Mouse (Mus musculus) cerebellum, adult 2 months (tissue): ENCODE data around the gene Sds. TPM values are rescaled to one million over a fixed set of nuclear protein-coding genes. Genes with fewer than 3 reads are reported as not detected.

Experiments used
- DNase-seq, 2 experiments: peaks; one replicate each; pipeline ENCODE4 v3.0.0; 2021
- H3K27ac ChIP-seq: fragments of 200-500 bp; 2 replicates; pipeline ENCODE4 v1.5.1; 2012; ENCODE audit warnings: low read length, control low read depth, inconsistent platforms; ENCODE audit not compliant: insufficient read depth
- H3K27me3 ChIP-seq: fragments of 200-500 bp; 2 replicates; pipeline ENCODE4 v1.6.1; 2012; ENCODE audit warnings: inconsistent platforms, mild to moderate bottlenecking, low read length, moderate library complexity; ENCODE audit not compliant: control insufficient read depth, insufficient read depth
- H3K4me1 ChIP-seq: fragments of 200-500 bp; 2 replicates; pipeline ENCODE4 v1.6.1; 2011; ENCODE audit warnings: low read length; ENCODE audit not compliant: control insufficient read depth, insufficient read depth
- H3K4me3 ChIP-seq: fragments of 200-500 bp; replicated peaks from 2 replicates; pipeline ENCODE3; 2011; ENCODE audit warnings: mild to moderate bottlenecking, low read depth, low read length, control low read depth; ENCODE audit not compliant: insufficient read depth
- CTCF ChIP-seq: fragments of 200-500 bp; IDR thresholded peaks from 2 replicates; pipeline ENCODE4 v1.5.1; 2011; ENCODE audit warnings: low read depth, mild to moderate bottlenecking, control low read depth, low read length, moderate library complexity, borderline replicate concordance; ENCODE audit not compliant: insufficient read depth
- POLR2A ChIP-seq: fragments of 200-500 bp; IDR thresholded peaks from 2 replicates; pipeline ENCODE4 v1.6.1; 2011; ENCODE audit warnings: low read length, control low read depth, borderline replicate concordance; ENCODE audit not compliant: insufficient read depth
- WGBS: fragments of 180-500 bp; shearing (Covaris S2); methylation state at CpG from one replicate; pipeline ENCODE4 v1.1.7; 2018; 5-methylcytosine and 5-hydroxymethylcytosine counted together
- polyA plus RNA-seq: library from polyadenylated mRNA; depleted of rRNA; stranded (reverse); fragments of >200 nt; gene quantifications from 2 replicates; pipeline ENCODE4 v1.2.3, GENCODE M21; 2012

Gene Sds
- polyA plus RNA-seq, 1 experiment, result 0.36 TPM

GRCm38 (mm10) chr5:120437539-120437938, 38.8 kb upstream of the Sds start:
- Histone ChIP-seq H3K4me1 (no peaks in the 10 kb centered on the region; the same call in 1 of the 2 replicates), H3K27ac (no peak overlapping the region), H3K4me3 (no peak overlapping the region), H3K27me3 (peaks cover 6% of the 10 kb centered on the region; the same call in 1 of the 2 replicates)
- TF ChIP-seq CTCF (no peak), POLR2A (no peak)
- no peak for DNase-seq
- 4% methylated on average over 17 of the region's 17 CpGs for WGBS

- WGBS, result 2% methylated on average over 33 of the region's 33 CpGs
- DNase-seq, result peak in 1 of 2 experiments; percentile 32
- TF ChIP-seq POLR2A, result no peak
- TF ChIP-seq CTCF, result no peak
- Histone ChIP-seq H3K27ac (no peak overlapping the region), H3K4me3 (no peak overlapping the region), H3K4me1 (no peaks in the 10 kb centered on the region; the same call in 1 of the 2 replicates), H3K27me3 (peaks cover 6% of the 10 kb centered on the region; the same call in 1 of the 2 replicates)
These were observed 38.3 kb upstream of the Sds start for GRCm38 (mm10) chr5:120437986-120438385.

GRCm38 (mm10) chr5:120438469-120438868, 37.9 kb upstream of the Sds start:
- Histone ChIP-seq H3K27ac (no peak overlapping the region), H3K4me1 (no peaks in the 10 kb centered on the region; the same call in 1 of the 2 replicates), H3K27me3 (peaks cover 6% of the 10 kb centered on the region; the same call in 1 of the 2 replicates), H3K4me3 (no peak overlapping the region)
- WGBS, result 5% methylated on average over 13 of the region's 13 CpGs
- DNase-seq, result no peak
- no peak for TF ChIP-seq CTCF
- TF ChIP-seq POLR2A, result no peak

GRCm38 (mm10) chr5:120438991-120439710, 37.2 kb upstream of the Sds start:
- TF ChIP-seq CTCF, result no peak
- TF ChIP-seq POLR2A, result no peak
- DNase-seq, result peak; percentile 44 to 45
- Histone ChIP-seq H3K27me3 (peaks cover 6% of the 10 kb centered on the region; the same call in 1 of the 2 replicates), H3K4me1 (no peaks in the 10 kb centered on the region; the same call in 1 of the 2 replicates), H3K27ac (no peak overlapping the region), H3K4me3 (no peak overlapping the region)
- WGBS, result 2% methylated on average over 27 of the region's 27 CpGs

DNA sequence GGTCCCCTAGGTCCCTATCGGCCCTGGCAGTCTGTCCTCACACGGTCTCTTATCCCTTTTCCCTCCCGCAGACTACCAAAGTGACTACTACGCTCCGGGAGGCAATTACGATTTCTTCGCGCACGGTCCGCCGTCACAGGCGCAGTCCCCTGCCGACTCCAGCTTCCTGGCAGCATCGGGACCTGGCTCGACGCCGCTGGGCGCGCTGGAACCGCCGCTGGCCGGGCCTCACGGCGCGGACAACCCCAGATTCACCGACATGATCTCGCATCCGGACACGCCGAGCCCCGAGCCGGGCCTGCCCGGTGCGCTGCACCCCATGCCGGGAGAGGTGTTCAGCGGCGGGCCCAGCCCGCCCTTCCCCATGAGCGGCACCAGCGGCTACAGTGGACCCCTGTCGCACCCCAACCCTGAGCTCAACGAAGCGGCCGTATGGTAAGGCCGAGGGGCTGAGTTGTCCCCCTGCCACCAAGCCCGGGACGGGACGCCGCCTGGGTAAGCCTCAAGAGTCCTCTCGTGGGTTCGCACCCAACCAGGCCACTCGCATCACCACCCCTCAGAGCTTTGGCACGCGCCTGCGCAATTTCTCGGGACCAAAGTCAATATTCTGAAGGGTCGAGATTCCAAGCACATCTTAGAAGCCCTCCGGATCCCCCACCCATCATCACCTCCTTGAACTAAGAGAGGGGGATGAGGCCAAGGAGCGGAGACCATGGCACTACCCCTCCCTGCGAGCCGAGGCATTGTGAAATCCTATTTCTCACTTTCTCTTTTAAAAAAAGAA, 36.2 kb upstream of the Sds start:
- Histone ChIP-seq H3K27ac (no peak overlapping the region), H3K4me1 (no peaks in the 10 kb centered on the region; the same call in 1 of the 2 replicates), H3K27me3 (peaks cover 6% of the 10 kb centered on the region; the same call in 1 of the 2 replicates), H3K4me3 (peak overlapping the region; percentile 62)
- no peak for TF ChIP-seq CTCF
- no peak for TF ChIP-seq POLR2A
- under 1% methylated on average over 61 of the region's 61 CpGs for WGBS
- DNase-seq, result peak in 1 of 2 experiments; percentile 44

DNA sequence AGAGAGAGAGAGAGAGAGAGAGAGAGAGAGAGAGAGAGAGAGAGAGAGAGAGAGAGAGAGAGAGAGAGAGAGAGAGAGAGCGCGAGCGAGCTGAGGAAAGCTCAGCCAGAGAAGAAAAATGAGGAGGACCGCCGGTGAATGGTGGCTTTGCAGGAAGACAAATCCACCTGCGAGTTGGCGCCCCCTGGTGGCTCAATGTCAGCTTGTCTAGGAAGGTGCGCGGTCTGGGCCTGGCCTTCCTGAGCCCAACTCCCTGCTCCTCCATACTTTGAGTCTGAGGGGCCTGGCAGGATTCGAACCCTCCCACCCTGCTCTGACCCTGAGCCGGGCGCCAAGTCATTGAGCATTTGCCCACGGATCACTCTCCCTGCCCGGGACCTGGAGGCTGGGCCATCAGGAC, 35.6 kb upstream of the Sds start:
- peak; percentile 84 to 92 for DNase-seq
- peaks cover 6% of the 10 kb centered on the region; the same call in 1 of the 2 replicates for H3K27me3 ChIP-seq
- no peak for TF ChIP-seq POLR2A
- TF ChIP-seq CTCF, result peak; percentile 91
- no peaks in the 10 kb centered on the region; the same call in 1 of the 2 replicates for H3K4me1 ChIP-seq
- H3K27ac ChIP-seq, result no peak overlapping the region
- WGBS, result 5% methylated on average over 14 of the region's 14 CpGs
- H3K4me3 ChIP-seq, result no peak overlapping the region

DNA sequence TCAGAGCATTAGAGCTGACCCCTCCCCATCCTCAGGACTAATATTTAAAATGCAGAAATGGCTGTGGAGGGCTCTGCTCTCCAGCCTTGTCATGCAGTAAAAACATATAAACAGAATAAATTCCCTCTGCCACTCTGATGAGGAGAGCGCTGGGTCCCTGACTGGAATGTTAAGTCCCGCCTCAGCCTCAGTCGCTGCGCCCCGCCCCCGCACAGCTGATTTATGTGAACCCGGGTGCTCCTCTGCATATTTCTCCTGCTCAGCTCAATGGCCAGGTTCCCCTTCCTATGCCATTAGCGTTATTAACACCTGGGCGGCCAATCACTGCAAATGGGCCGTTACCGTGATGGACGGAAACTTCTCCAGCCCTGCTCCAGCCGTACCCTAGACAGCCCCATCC, 29.0 kb upstream of the Sds start:
- TF ChIP-seq CTCF, result no peak
- TF ChIP-seq POLR2A, result no peak
- Histone ChIP-seq H3K4me1 (no peaks in the 10 kb centered on the region), H3K4me3 (no peak overlapping the region), H3K27me3 (no peaks in the 10 kb centered on the region), H3K27ac (no peak overlapping the region)
- WGBS, result 58% methylated on average over 13 of the region's 13 CpGs
- no peak for DNase-seq

DNA sequence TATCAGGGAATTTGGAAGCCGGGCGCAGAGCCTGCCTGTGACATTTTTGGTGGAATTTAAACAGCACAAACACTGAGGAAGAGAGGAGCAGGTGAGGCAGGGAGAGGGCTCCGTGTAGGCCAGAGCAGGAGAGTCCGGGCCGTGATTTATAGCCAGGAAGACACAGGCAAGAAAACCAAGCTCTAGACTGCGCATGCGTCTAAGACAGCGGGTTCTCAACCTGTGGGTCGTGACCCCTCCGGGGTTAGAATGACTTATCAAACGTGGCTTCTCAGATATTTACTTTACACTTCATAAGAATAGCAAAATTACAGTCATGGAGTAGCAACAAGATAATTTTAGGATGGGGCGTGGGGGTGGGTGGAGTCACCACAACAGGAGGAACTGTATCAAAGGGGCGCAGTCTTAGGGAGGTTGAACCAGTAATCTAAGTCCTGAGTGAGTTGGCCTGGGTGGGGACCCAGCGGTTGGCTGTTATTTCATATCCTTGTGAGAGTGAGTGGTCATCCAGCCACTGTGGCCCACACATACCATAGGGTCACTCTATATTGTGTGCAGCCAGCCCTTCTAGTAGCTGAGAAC, 21.5 kb upstream of the Sds start:
- no peaks in the 10 kb centered on the region for H3K4me1 ChIP-seq
- 82% methylated on average over 14 of the region's 14 CpGs for WGBS
- H3K27me3 ChIP-seq, result no peaks in the 10 kb centered on the region
- H3K4me3 ChIP-seq, result no peak overlapping the region
- H3K27ac ChIP-seq, result no peak overlapping the region
- TF ChIP-seq POLR2A, result no peak
- TF ChIP-seq CTCF, result no peak
- no peak for DNase-seq
